Mouse (Mus musculus) left cerebral cortex, adult 11 months (tissue): Measurements from ENCODE around the gene Uqcrh.
A peak's percentile ranks its signal among the peaks of the same experiment; 100 is the strongest.

Source experiments
- DNase-seq: peaks from one replicate; pipeline ENCODE4 v3.0.0; 2022; ENCODE audit warnings: low spot score

Gene Uqcrh

GRCm38 (mm10) chr4:116053399-116053961 lies 21.4 kb downstream of the Uqcrh start, which contains the start of gene Nsun4:
Gene Nsun4, minus strand, starts transcription at chr4:116053876.
- peak; percentile 84 for DNase-seq

DNA sequence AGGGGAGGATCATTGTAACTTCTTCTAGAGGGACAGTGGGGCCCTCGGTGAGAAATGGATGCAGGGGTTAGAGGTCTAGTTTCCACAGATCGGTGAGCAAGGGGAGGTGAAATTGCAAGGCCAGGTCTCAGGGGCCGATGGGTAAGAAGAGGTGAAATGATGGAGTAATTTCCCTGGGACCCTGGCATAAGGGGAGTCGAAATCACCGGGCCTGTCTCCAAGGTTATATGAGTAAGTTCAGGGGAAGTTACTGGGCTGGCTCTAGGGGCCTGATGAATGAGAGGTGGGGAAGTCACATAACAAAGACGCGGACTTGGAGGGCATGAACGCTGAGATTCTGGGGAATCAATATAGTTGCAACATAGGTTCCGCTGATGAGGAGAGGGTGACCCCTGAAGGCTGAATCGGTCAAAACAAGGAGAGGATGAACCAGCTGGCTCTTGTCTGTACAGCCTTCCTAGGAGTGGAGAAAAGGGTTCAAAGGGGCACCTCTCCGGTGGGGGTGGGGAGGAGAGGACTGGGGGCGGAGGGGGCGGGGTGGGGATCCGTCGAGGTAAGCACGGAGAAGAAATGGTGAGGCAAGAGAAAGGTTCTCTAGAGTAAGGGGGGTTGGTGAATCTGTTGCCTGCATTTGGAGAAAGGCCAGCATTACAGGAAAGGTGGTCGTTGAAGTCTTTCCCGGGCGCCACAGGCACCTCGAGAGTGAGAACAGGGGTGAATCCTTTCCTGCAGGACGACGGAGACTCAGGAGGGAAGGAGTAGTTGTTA lies 22.2 kb downstream of the Uqcrh start:
- no peak for DNase-seq

GRCm38 (mm10) chr4:116049211-116049610 lies 25.7 kb downstream of the Uqcrh start:
- no peak for DNase-seq

DNA sequence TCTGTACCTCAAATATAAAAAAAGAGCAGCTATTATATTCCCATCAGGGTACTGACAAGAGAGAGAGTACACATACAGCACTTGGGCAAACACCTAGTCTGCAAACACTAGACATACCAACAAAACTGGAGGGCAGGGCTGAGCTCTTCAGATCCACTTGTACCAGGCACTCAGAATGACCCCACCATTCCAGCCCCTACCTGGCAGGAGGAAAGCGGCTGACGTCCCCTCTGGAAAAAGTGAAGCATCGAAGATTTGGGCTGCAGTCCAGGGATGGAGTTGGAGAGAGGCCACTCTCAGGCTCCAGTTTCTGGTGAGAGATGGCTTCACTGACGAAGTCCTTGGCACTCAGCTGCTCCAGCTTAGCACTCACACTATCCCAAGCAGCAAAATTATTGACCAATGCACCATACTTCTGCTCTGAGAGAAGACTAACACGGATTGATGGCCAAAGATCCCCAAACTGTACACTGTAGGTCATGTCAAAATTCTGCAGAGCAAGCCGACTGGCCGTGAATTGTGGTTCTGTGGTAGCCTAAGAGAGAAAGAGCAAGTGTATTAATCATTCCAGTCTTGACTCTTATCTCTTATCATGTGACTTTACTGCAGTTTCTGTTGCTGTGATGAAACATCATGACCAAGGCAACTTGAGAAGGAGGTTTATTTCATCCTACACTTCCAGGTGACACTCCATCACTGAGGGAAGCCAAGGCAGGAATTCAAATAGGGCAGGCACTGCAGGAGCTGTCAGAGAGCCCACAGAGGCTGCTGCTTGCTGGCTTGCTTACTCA lies 26.5 kb downstream of the Uqcrh start:
- no peak for DNase-seq

GRCm38 (mm10) chr4:116047681-116048080 lies 27.2 kb downstream of the Uqcrh start:
- DNase-seq = no peak

- DNase-seq = no peak
These were observed 28.3 kb downstream of the Uqcrh start for GRCm38 (mm10) chr4:116046604-116047003.

DNA sequence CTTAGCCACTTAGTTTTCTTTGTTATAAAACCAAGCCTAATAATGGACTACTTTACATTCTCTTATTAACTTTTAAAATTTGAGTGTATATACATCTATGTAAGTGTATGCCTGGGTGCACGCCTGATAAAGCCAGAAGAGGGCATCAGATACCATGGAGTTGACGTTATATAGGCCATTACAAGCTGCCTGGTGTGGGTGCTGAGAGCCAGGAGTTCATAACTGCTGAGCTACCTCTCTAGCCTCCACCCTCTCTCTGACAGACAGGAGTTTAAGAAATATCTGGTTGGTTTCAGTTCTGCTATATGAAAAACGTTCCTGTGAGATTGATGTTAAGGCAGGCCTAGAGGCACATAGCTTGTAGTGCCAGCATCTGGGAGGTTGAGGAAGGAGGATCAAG lies 32.7 kb downstream of the Uqcrh start:
- no peak for DNase-seq

- no peak for DNase-seq
These were observed 34.4 kb downstream of the Uqcrh start for GRCm38 (mm10) chr4:116040466-116040865.

DNA sequence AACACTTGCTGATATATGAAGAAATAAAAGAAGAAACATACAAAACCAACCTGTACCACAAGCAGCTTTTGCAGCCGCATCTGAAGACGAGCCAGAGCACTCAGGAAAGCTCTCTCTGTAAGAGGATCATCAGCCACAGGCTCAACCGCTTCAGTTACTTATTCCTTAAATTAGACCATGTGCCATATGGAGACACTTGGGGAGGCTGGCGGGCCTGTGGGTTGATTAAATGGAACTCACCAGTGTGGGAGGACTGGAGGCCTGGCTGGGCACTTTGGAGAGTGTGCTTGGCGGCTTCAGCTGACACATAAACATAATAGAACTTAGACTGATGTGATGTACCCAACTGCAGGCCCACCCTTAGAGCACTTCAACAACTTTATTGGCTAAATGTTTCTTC lies 41.5 kb downstream of the Uqcrh start:
- peak; percentile 39 for DNase-seq

- no peak for DNase-seq
These were observed 42.0 kb downstream of the Uqcrh start for GRCm38 (mm10) chr4:116032906-116033305.

DNA sequence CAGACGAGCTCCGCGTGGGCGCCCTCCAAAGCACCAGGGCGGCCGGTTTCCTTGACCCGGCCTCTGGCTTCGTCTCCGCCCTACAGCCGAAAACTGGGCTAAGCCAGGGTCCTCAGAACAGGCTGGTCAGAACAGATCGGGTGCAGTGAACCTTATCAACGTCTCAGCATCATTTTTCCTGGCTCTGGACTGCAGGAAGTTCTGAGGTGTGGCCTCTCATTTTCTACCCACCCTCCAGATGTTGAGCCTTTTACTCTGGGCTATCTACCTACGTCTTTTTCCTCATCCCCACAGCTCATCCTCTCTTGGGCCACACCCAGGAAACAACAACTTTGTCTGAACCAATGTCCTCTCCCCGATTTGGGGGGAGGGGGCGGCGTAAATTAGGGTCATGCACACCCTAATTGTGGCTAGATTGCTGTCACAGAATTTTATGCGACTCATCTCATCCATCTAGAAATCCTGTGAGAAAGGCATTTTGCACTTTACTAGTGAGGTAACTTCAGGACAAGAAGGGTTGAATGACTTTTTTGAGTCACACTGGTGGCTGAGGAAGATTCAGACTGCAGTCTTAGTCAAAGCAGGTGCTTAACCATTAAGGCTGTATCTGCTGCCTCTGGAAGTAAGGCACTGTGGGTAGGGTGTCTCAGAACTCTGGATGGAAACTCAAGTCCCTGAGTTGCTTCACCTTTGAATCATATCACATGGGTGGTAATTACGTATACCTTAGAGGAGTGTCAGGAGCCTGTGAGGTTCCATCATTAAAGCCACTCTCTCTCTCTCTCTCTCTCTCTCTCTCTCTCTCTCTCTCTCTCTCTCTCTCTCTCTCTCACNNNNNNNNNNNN lies 56.7 kb downstream of the Uqcrh start, which contains the start of gene Faah:
Gene Faah, minus strand, starts transcription at position 25 of the 845 bp plus-strand sequence.
- no peak for DNase-seq

DNA sequence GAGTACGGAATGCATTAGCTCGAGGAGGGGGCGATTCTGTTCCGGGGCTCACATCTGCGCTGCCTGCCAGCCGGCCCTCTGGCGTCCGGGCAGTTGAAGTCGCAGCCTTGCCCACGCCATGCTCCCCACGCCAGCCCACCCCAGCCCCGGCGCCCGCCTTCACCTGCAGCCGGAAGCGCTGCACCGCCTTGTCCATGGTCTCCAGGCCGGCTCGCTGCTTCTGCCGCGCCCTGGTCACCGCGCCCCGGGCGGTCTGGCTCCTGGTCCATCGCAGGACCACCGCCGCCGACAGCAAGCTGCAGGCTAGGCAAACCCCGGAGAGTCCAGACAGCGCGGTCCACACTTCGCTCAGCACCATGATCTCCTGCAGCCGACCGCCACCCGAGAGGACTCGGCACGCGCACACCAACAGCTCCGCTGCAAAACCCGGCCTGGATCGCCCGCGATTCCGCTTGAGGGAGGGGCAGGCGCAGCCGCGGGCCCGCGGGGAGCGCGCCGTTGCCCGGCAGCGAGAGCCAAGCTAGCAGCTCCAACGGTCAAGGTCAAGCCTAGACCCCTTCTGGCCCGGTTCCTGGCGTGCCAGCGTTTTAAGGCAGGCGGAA lies 57.5 kb downstream of the Uqcrh start:
- peak; percentile 49 for DNase-seq
